Mouse (Mus musculus) midbrain, embryonic 14.5 days (tissue): ENCODE measurements around the gene Safb. TPM values are rescaled to one million over a fixed set of nuclear protein-coding genes. Genes with fewer than 3 reads are reported as not detected.
A peak's percentile ranks its signal among the peaks of the same experiment; 100 is the strongest.
"Not testable (repeated sequence)": the region's sequence is repeated elsewhere in the genome, so short reads cannot be mapped to it uniquely, and the experiment has no call there.

Experiments
- ATAC-seq: fragments of 200-750 bp; cut with Nextera tagmentation; 2 replicates; pipeline ENCODE4 v1.8.0; 2017; ENCODE audit warnings: moderate number of reproducible peaks, moderate library complexity; ENCODE audit not compliant: low FRiP score, low TSS enrichment
- DNase-seq: peaks from one replicate; pipeline ENCODE4 v3.0.0-alpha.2; 2015
- H3K27ac ChIP-seq: fragments of 300-500 bp; sonication (generic); replicated peaks from 2 replicates; pipeline ENCODE4 v1.5.1; 2014; ENCODE audit warnings: mild to moderate bottlenecking, low read depth, low read length, moderate library complexity
- H3K27me3 ChIP-seq: fragments of 300-500 bp; sonication (generic); 2 replicates; pipeline ENCODE4 v1.6.1; 2014; ENCODE audit warnings: low read length, control low read depth, mixed read lengths; ENCODE audit not compliant: control insufficient read depth, insufficient read depth
- H3K36me3 ChIP-seq: fragments of 300-500 bp; sonication (generic); 2 replicates; pipeline ENCODE4 v1.6.1; 2014; ENCODE audit warnings: low read length, control low read depth; ENCODE audit not compliant: control insufficient read depth, insufficient read depth
- H3K4me1 ChIP-seq: fragments of 300-500 bp; sonication (generic); 2 replicates; pipeline ENCODE4 v1.6.1; 2014; ENCODE audit warnings: mild to moderate bottlenecking, antibody characterized with exemption, low read length, control low read depth; ENCODE audit not compliant: control insufficient read depth, insufficient read depth
- H3K4me2 ChIP-seq: fragments of 300-500 bp; sonication (generic); 2 replicates; pipeline ENCODE4 v1.6.1; 2014; ENCODE audit warnings: mild to moderate bottlenecking, low read length, moderate library complexity
- H3K4me3 ChIP-seq: fragments of 300-500 bp; sonication (generic); replicated peaks from 2 replicates; pipeline ENCODE4 v1.5.1; 2014; ENCODE audit warnings: low read depth, low read length
- H3K9ac ChIP-seq: fragments of 300-500 bp; sonication (generic); replicated peaks from 2 replicates; pipeline ENCODE4 v1.6.1; 2014; ENCODE audit warnings: mild to moderate bottlenecking, low read length, moderate library complexity
- H3K9me3 ChIP-seq: fragments of 300-500 bp; sonication (generic); 2 replicates; pipeline ENCODE4 v1.6.1; 2016; ENCODE audit warnings: low read length, control low read depth, mixed read lengths; ENCODE audit not compliant: control insufficient read depth
- WGBS: fragments of 180-500 bp; shearing (Covaris S2); extraction: QIAGEN DNeasy Blood & Tissue Kit; methylation state at CpG from one replicate; pipeline ENCODE4 v1.1.7; 2014; 5-methylcytosine and 5-hydroxymethylcytosine counted together
- polyA plus RNA-seq: library from polyadenylated mRNA; unstranded; fragments of >200 nt; fragmentation: Nextera tagmentation; extraction: Ambion mirVana; gene quantifications from 2 replicates; pipeline ENCODE4 v1.2.1, GENCODE M21; 2014

The Safb gene
- polyA plus RNA-seq, 1 experiment from 2014 or later = 89.6 TPM

DNA sequence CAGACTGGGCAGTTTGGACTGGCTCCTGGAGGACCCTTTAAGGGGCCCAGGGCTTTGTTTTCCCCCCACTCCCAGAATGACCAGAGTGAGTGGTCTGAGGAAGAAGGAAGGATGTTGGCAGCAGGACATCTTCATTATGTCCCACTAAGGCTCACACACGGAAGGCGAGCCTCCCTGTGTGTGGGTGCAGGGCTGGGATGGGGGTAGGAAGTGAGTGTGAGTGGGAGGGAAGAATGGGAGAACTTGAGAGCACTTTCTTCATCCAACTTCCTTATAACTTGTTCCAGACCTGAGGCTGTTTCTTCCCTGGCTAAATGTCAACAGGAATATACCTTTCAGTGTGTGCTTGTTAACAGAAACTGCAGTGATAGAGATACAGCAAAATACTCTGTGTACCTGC, 26.7 kb downstream of the Safb start:
- Histone ChIP-seq H3K4me1 (peaks cover 22% of the 10 kb centered on the region), H3K27ac (no peak overlapping the region), H3K4me2 (no peak overlapping the region), H3K9ac (no peak overlapping the region), H3K36me3 (peaks cover 41% of the 10 kb centered on the region), H3K4me3 (no peak overlapping the region), H3K27me3 (no peaks in the 10 kb centered on the region), H3K9me3 (no peaks in the 10 kb centered on the region)
- DNase-seq (no peak), ATAC-seq (no peak)
- WGBS = 69% methylated on average over 2 of the region's 2 CpGs

DNA sequence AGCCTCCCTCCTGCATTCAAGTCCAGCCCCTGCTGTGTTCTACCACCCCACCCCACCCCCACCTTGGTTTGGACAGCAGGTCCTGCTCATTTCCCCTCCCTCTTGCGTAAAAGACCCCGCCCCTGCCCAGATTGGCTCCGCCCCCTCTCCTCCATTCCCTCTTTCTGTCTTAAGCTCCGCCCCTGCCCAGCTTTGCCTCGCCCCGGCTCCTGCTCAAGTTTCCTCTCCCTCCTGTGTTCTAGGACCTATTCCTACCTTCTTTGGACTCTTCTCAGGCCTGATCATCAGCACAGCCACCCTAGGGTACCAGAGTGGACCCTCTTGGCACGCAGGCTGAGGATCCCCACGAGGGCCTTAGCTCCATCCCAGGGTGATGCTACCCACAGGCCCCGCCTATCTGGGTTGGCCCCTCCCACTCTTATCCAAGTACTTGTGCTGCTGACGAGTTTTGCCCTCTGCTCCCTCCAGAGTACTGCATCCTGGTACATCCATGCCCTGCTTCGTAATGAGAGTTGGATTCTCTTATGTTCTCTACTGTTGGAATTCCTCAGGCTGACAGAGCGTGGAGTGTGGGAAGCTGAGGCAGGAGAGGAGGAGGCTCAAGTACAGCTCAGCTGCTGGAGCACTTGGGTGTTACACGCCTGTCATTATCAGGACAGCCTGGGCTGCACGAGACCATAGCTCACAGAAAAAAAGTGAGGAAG, 27.4 kb downstream of the Safb start:
- Histone ChIP-seq H3K9ac (no peak overlapping the region), H3K36me3 (peaks cover 41% of the 10 kb centered on the region), H3K27ac (no peak overlapping the region), H3K4me2 (no peak overlapping the region), H3K27me3 (no peaks in the 10 kb centered on the region), H3K9me3 (no peaks in the 10 kb centered on the region), H3K4me3 (no peak overlapping the region), H3K4me1 (peaks cover 22% of the 10 kb centered on the region)
- 13% methylated on average over 14 of the region's 14 CpGs for WGBS
- ATAC-seq (no peak), DNase-seq (no peak)

DNA sequence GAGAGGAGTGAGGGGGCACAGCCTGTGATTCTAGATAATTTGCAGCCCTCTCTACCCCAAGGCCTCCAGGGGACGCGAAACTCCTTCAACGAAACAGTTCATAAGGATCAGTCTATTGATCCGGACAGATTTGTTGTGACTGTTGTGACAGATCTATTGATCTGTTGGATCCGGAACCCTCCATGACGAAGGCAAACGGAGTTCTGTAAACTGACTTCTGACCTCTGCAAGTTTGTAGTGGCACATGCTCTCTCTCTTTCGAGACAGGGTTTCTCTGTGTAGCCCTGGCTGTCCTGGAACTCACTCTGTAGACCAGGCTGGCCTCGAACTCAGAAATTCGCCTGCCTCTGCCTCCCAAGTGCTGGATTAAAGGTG, 27.9 kb downstream of the Safb start:
- H3K9me3 ChIP-seq, H3K4me2 ChIP-seq, ATAC-seq, DNase-seq, H3K4me3 ChIP-seq, H3K9ac ChIP-seq, H3K27me3 ChIP-seq, H3K27ac ChIP-seq: not testable (repeated sequence)
- H3K4me1 ChIP-seq = peaks cover 22% of the 10 kb centered on the region
- 78% methylated on average over 10 of the region's 10 CpGs for WGBS
- H3K36me3 ChIP-seq = peaks cover 41% of the 10 kb centered on the region

DNA sequence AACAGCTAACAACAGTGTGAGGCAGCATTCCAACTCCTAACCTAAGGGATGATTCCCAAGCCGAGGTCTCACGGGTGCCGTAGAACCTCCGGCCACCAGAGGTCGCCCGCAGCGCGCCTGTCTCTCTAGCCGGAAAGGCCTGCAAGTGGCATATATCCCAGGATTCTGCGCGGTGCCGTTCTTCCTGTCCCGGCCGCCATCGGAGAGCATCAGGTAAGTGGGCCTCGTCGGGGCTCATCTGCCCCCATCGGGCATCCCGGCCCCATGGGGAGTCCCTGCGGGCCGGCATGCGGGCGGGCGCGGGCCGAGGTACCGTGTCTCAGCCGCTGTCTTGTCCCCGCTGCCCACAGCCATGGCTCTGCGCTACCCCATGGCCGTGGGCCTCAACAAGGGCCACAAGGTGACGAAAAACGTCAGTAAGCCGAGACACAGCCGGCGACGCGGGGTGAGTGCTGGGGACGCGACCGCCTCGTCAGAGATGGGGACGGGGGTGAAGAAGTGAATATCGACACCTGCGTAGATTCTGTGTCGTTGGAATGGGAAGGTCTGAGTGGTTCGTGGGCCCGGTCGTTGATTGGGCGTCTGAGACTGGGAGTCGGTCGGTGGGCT, 28.7 kb downstream of the Safb start, which contains the start of gene Rpl36:
TSS of gene Rpl36 (plus strand) at position 181 of the 609 bp plus-strand sequence.
- H3K27me3 ChIP-seq = no peaks in the 10 kb centered on the region
- under 1% methylated on average over 52 of the region's 52 CpGs for WGBS
- peak; percentile 62 for ATAC-seq

DNA sequence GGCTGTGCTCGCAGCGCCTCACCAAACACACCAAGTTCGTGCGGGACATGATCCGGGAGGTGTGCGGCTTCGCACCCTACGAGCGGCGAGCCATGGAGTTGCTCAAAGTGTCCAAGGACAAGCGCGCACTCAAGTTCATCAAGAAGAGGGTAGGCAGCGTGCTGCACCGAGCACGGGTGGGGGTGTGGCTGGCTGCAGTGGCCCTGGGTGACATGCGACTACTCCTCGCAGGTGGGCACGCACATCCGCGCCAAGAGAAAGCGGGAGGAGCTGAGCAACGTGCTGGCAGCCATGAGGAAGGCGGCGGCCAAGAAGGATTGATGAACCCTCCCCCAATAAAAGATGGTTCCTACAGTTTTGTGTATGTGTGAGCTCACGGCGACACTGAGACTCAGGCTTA, 29.3 kb downstream of the Safb start:
- Histone ChIP-seq H3K4me2 (peak overlapping the region; percentile 70), H3K4me3 (peak overlapping the region; percentile 68), H3K36me3 (peaks cover 49% of the 10 kb centered on the region), H3K4me1 (peaks cover 19% of the 10 kb centered on the region), H3K9ac (peak overlapping the region; percentile 67), H3K27ac (peak overlapping the region; percentile 91)
- not testable (repeated sequence) for DNase-seq, H3K27me3 ChIP-seq, ATAC-seq, H3K9me3 ChIP-seq
- WGBS = under 1% methylated on average over 26 of the region's 26 CpGs

More for the DNA sequence above, 28.7 kb downstream of the Safb start, which contains the start of gene Rpl36:
- peak; percentile 97 for DNase-seq
- peak within 1 kb of the TSS; percentile 91 for H3K27ac ChIP-seq
- peak within 1 kb of the TSS; percentile 67 for H3K9ac ChIP-seq
- H3K4me3 ChIP-seq = peak within 1 kb of the TSS; percentile 68
- H3K4me2 ChIP-seq = peak within 1 kb of the TSS; percentile 70
- H3K4me1 ChIP-seq = peaks cover 22% of the 10 kb centered on the region
- peaks cover 44% of the 10 kb centered on the region for H3K36me3 ChIP-seq
- no peaks in the 10 kb centered on the region for H3K9me3 ChIP-seq

DNA sequence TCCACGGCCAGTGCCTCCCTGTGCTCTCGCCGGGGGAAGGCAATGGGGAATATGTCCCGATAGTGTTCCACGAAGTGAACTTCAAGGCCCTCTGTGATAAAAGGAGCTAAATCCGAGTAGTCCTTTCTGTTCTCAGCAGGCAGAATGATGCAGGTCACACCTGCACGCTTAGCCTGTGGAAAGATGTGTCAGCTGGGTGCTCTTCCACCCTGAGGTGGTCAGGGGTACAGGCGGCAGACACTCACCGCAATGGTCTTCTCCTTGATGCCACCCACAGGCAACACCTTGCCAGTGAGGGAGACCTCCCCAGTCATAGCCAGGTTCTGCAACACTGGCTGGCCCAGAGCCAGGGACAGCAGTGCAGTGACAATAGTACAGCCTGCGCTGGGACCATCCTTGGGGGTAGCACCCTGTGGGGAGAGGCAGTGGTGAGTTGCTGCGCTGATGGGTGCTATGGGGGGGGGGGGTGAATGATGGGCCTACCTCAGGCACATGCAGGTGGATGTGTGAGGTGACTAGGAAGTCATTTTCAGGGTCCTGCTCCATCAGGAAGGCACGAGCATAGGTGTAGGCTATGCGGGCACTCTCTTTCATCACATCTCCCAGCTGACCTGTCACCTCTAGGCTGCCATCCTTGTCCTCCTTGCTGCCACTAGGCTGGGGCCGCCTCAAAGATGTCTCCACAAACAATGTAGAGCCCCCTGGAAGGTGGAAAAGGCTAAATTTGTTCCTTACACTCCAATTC, 29.9 kb downstream of the Safb start:
- peak overlapping the region; percentile 68 for H3K4me3 ChIP-seq
- no peak overlapping the region for H3K27ac ChIP-seq
- H3K27me3 ChIP-seq = no peaks in the 10 kb centered on the region
- DNase-seq (no peak), ATAC-seq (no peak)
- no peaks in the 10 kb centered on the region for H3K9me3 ChIP-seq
- peaks cover 56% of the 10 kb centered on the region for H3K36me3 ChIP-seq
- peak overlapping the region; percentile 70 for H3K4me2 ChIP-seq
- WGBS = 34% methylated on average over 14 of the region's 14 CpGs
- peak overlapping the region; percentile 67 for H3K9ac ChIP-seq
- peaks cover 17% of the 10 kb centered on the region for H3K4me1 ChIP-seq

DNA sequence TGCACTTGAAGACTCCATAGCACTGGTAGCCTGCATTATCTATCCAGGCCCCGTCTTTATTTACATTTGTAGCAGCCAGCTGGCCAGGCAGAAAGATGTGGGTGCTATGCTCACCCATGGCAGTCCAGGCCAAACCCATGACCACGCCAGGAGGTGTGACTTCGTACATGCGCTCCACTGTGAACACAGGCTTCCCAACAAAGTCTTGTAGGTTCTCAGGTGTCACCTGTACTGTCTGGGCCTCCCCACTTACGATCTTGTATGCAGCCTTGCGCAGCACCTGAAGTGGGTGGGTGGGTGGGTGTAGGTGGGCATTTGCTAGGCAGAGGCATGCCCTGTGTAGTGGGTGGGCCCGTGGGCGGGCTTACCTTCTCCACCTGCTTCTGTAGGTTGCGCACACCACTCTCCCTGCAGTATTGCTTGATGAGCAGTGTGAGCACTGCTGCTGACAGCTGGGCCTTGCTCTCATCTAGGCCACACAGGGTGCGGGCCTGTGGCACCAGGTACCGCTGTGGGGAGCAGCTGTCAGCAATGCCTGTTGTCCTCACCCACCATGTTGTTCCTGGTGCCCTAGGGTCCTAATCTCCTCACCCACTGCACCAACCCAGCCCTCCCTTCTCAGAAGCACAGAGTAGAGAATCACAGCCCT, 30.6 kb downstream of the Safb start:
- 91% methylated on average over 11 of the region's 11 CpGs for WGBS
- H3K9ac ChIP-seq = 0 out of 2 replicates have a peak overlapping the region, but pooled peaks have one; percentile 67

DNA sequence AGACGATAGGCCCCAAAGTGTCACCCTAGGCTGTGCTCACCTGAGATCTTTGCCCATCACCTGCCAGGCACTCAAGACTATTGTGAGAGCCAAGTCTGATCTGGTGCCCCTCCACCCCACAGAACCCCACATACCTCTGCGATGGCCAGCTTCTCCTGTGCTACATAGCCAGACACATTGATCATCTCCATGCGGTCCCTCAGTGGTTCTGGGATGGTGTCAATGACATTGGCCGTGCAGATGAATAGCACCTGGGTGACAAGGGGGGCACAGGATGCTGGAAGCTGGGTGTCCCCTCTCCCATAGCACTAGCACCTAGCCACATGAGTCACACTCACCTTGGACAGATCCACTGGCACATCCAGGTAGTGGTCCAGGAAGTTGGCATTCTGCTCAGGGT, 31.2 kb downstream of the Safb start:
- ATAC-seq (no peak), DNase-seq (no peak)
- Histone ChIP-seq H3K9me3 (no peaks in the 10 kb centered on the region), H3K4me2 (no peak overlapping the region), H3K27ac (no peak overlapping the region), H3K4me3 (no peak overlapping the region), H3K27me3 (no peaks in the 10 kb centered on the region), H3K9ac (no peak overlapping the region), H3K36me3 (peaks cover 68% of the 10 kb centered on the region), H3K4me1 (peaks cover 12% of the 10 kb centered on the region)
- 91% methylated on average over 4 of the region's 4 CpGs for WGBS

More for the DNA sequence above, 30.6 kb downstream of the Safb start:
- Histone ChIP-seq H3K27me3 (no peaks in the 10 kb centered on the region), H3K4me2 (no peak overlapping the region), H3K36me3 (peaks cover 63% of the 10 kb centered on the region), H3K4me1 (peaks cover 14% of the 10 kb centered on the region), H3K4me3 (no peak overlapping the region), H3K9me3 (no peaks in the 10 kb centered on the region), H3K27ac (no peak overlapping the region)
- ATAC-seq (no peak), DNase-seq (no peak)
